ENCODE assay signal across 20 mouse cellular contexts in the genomic region with DNA sequence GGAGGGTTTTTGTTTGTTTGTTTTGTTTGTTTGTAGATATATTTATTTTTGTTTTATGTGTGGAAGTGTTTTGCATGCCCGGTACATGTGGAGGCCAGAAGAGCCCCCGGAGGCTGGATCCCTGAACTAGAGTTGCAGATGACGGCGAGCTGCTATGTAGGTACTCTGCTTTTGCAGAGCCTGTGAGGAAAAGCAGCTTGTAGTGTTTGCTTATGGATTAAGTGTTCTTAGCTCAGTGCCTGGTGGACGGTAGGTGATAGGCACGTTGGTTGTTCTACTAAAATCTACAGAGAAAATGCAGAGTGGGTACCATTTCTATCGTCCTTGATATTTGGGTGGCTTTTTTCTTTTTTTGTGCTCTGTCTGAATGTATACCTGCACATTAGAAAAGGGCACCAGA.
DNase-seq lines count a peak whose midpoint lies in the region; ATAC-seq and TF ChIP-seq lines count a peak whose summit lies in the region.
"Had no signal": no experiment of that assay in that cellular context is flagged by ENCODE, and none has a peak within 500 bp of the region (broad histone marks: within the 10 kb centered on the region; RNA-seq: fewer than 3 reads in every experiment).

No protein-coding gene starts in this region.

- no peak overlapping the region for H3K4me2 ChIP-seq in heart, embryonic 11.5 days
- no peak overlapping the region for H3K4me2 ChIP-seq in intestine, embryonic 15.5 days (replicated peaks)
- H3K4me2 ChIP-seq in intestine, postnatal 0 days (replicated peaks; ENCODE audit: low read depth), result no peak overlapping the region
- no peak overlapping the region for H3K4me2 ChIP-seq in lung, embryonic 16.5 days (ENCODE audit: low read depth, low read length)
- H3K4me2 ChIP-seq: embryonic facial prominence, embryonic 15.5 days; hindbrain, embryonic 12.5 days had no signal

- H3K27me3 ChIP-seq in heart, adult 2 months (ENCODE audit: control insufficient read depth, insufficient read depth, low read length), result no peaks in the 10 kb centered on the region
- no peaks in the 10 kb centered on the region for H3K27me3 ChIP-seq in heart, embryonic 11.5 days (ENCODE audit: control insufficient read depth, insufficient read depth, low read length)
- no peaks in the 10 kb centered on the region for H3K27me3 ChIP-seq in intestine, embryonic 15.5 days (replicated peaks)
- H3K27me3 ChIP-seq in intestine, postnatal 0 days (replicated peaks; ENCODE audit: control insufficient read depth, insufficient read depth, low read length), result no peaks in the 10 kb centered on the region
- no peaks in the 10 kb centered on the region for H3K27me3 ChIP-seq in lung, embryonic 16.5 days (ENCODE audit: control insufficient read depth, insufficient read depth, low read depth, low read length)
- H3K27me3 ChIP-seq: embryonic facial prominence, embryonic 15.5 days; hindbrain, embryonic 12.5 days had no signal

- no peaks in the 10 kb centered on the region for H3K79me2 ChIP-seq in heart, adult 2 months (replicated peaks; ENCODE audit: control insufficient read depth, insufficient read depth, low read length)

- H3K9me3 ChIP-seq in heart, embryonic 11.5 days (replicated peaks; ENCODE audit: control insufficient read depth, low read length), result no peaks in the 10 kb centered on the region
- no peaks in the 10 kb centered on the region for H3K9me3 ChIP-seq in intestine, embryonic 15.5 days
- H3K9me3 ChIP-seq in intestine, postnatal 0 days (ENCODE audit: control insufficient read depth), result no peaks in the 10 kb centered on the region
- H3K9me3 ChIP-seq in lung, embryonic 16.5 days (ENCODE audit: control insufficient read depth, low read length), result no peaks in the 10 kb centered on the region
- H3K9me3 ChIP-seq: embryonic facial prominence, embryonic 15.5 days; forebrain, embryonic 10.5 days; hindbrain, embryonic 12.5 days had no signal

- peaks cover 9% of the 10 kb centered on the region for H3K4me1 ChIP-seq in heart, adult 2 months (ENCODE audit: control insufficient read depth, insufficient read depth, low read length)
- peaks cover 38% of the 10 kb centered on the region for H3K4me1 ChIP-seq in heart, embryonic 11.5 days (ENCODE audit: control insufficient read depth, insufficient read depth, low read length)
- H3K4me1 ChIP-seq in intestine, embryonic 15.5 days (replicated peaks), result 0 out of 2 replicates have a peak, but pooled peaks cover 9% of the 10 kb centered on the region
- no peaks in the 10 kb centered on the region for H3K4me1 ChIP-seq in intestine, postnatal 0 days (replicated peaks; ENCODE audit: control insufficient read depth, insufficient read depth, low read length)
- peaks cover 8% of the 10 kb centered on the region for H3K4me1 ChIP-seq in lung, embryonic 16.5 days (replicated peaks; ENCODE audit: control insufficient read depth, insufficient read depth, low read length)

- 88% methylated on average over 7 of the region's 7 CpGs for WGBS in heart, adult 2 months
- 87% methylated on average over 7 of the region's 7 CpGs for WGBS in heart, embryonic 11.5 days (ENCODE audit: insufficient replicate concordance)
- 65% methylated on average over 7 of the region's 7 CpGs for WGBS in intestine, embryonic 15.5 days
- 53% methylated on average over 7 of the region's 7 CpGs for WGBS in intestine, postnatal 0 days
- 61% methylated on average over 7 of the region's 7 CpGs for WGBS in lung, embryonic 16.5 days

- no peak for DNase-seq in heart, adult 2 months
- no peak for DNase-seq in lung, postnatal 25 days (ENCODE audit: low spot score)
- peak; percentile 45 for DNase-seq in yolk sac, embryonic 10.5 days (ENCODE audit: low spot score)
- DNase-seq in neural tube, embryonic 10.5 days (ENCODE audit: extremely low spot score, low spot score), result no peak
- DNase-seq: adrenal gland, postnatal 10 days; cerebellum, adult 11 months; cerebellum, adult 8-10 months; cerebellum, postnatal 14 days; embryo, embryonic 11 days; heart, postnatal 4 days had no signal

- H3K27ac ChIP-seq in heart, adult 2 months, result peak overlapping the region; percentile 86
- H3K27ac ChIP-seq in heart, embryonic 11.5 days (ENCODE audit: low read depth, low read length), result no peak overlapping the region
- no peak overlapping the region for H3K27ac ChIP-seq in intestine, embryonic 15.5 days
- H3K27ac ChIP-seq in intestine, postnatal 0 days (ENCODE audit: low read depth, low read length), result no peak overlapping the region
- H3K27ac ChIP-seq in lung, embryonic 16.5 days (ENCODE audit: low read length), result peak overlapping the region; percentile 21
- H3K27ac ChIP-seq: embryonic facial prominence, embryonic 15.5 days; forebrain, embryonic 10.5 days; hindbrain, embryonic 12.5 days had no signal

- H3K36me3 ChIP-seq in heart, adult 2 months (ENCODE audit: control insufficient read depth, insufficient read depth, low read length), result peaks cover 5% of the 10 kb centered on the region
- peaks cover 6% of the 10 kb centered on the region for H3K36me3 ChIP-seq in heart, embryonic 11.5 days (ENCODE audit: control insufficient read depth, insufficient read depth, low read length)
- H3K36me3 ChIP-seq in intestine, embryonic 15.5 days, result peaks cover 16% of the 10 kb centered on the region; the same call in 1 of the 2 replicates
- peaks cover 29% of the 10 kb centered on the region; the same call in 1 of the 2 replicates for H3K36me3 ChIP-seq in intestine, postnatal 0 days (ENCODE audit: control insufficient read depth, insufficient read depth)
- peaks cover 7% of the 10 kb centered on the region for H3K36me3 ChIP-seq in lung, embryonic 16.5 days (ENCODE audit: control insufficient read depth, insufficient read depth, low read length)

- no peak for TF ChIP-seq POLR2A in heart, adult 2 months (IDR thresholded peaks at IDR 0.05; ENCODE audit: insufficient read depth, low read depth, low read length)

- H3K4me3 ChIP-seq in heart, adult 2 months, result no peak overlapping the region
- H3K4me3 ChIP-seq in heart, embryonic 11.5 days (ENCODE audit: low read depth, low read length), result no peak overlapping the region
- H3K4me3 ChIP-seq in intestine, embryonic 15.5 days (replicated peaks), result no peak overlapping the region
- H3K4me3 ChIP-seq in intestine, postnatal 0 days (ENCODE audit: low read depth, low read length), result no peak overlapping the region
- H3K4me3 ChIP-seq in lung, embryonic 16.5 days (ENCODE audit: low read length), result no peak overlapping the region
- H3K4me3 ChIP-seq: embryonic facial prominence, embryonic 15.5 days; erythroblast, embryonic 14.5 days; forebrain, embryonic 10.5 days; hindbrain, embryonic 12.5 days had no signal

- no peak for ATAC-seq in heart, embryonic 11.5 days (replicated peaks; ENCODE audit: insufficient number of reproducible peaks, low FRiP score, low TSS enrichment)
- peak; percentile 68 for ATAC-seq in intestine, embryonic 15.5 days
- ATAC-seq in intestine, postnatal 0 days, result no peak
- ATAC-seq in lung, embryonic 16.5 days (ENCODE audit: low read depth), result peak; percentile 55; the same call in 1 of the 2 replicates
- ATAC-seq: forebrain, embryonic 14.5 days; hindbrain, embryonic 16.5 days had no signal

- no peak for TF ChIP-seq EP300 in heart, adult 2 months (IDR thresholded peaks at IDR 0.05; ENCODE audit: insufficient read depth, low read depth, low read length)

- intact Hi-C loops in heart, adult 2 months (cut with DNase I), result loop anchor here (5.0 kb wide), 1 partner anchor 309 kb away; no protein-coding TSS in a partner anchor

- no peak overlapping the region for H3K9ac ChIP-seq in heart, adult 2 months (ENCODE audit: low read depth, low read length)
- H3K9ac ChIP-seq in heart, embryonic 11.5 days (ENCODE audit: low read depth, low read length), result no peak overlapping the region
- no peak overlapping the region for H3K9ac ChIP-seq in intestine, embryonic 15.5 days
- no peak overlapping the region for H3K9ac ChIP-seq in intestine, postnatal 0 days (ENCODE audit: low read depth, low read length)
- H3K9ac ChIP-seq in lung, embryonic 16.5 days (ENCODE audit: low read length), result no peak overlapping the region
- H3K9ac ChIP-seq: embryonic facial prominence, embryonic 15.5 days; hindbrain, embryonic 12.5 days had no signal

- TF ChIP-seq CTCF in heart, adult 2 months (IDR thresholded peaks at IDR 0.05), result no peak
- no peak for TF ChIP-seq CTCF in intestine, postnatal 0 days (IDR thresholded peaks at IDR 0.05; ENCODE audit: low read depth)

Comparison
In these comparisons a context has a peak if more than half of its experiments do, and no peak if none do; other contexts are left out.
1. H3K27ac ChIP-seq: peak in heart, adult 2 months (single experiment) and lung, embryonic 16.5 days (single experiment); none in heart, embryonic 11.5 days (single experiment), intestine, embryonic 15.5 days (single experiment) and intestine, postnatal 0 days (single experiment).
2. ATAC-seq: peak in intestine, embryonic 15.5 days (single experiment) and lung, embryonic 16.5 days (single experiment); none in heart, embryonic 11.5 days (single experiment) and intestine, postnatal 0 days (single experiment).